Mouse (Mus musculus) liver, embryonic 16.5 days (tissue): ENCODE measurements at regions not wholly inside any gene's neighbourhood (a gene's known extent, or its start where the extent isn't known, plus 50 kb on each side); places are given as distances from the start of the nearest gene placed in this dataset.

Source experiments
- ATAC-seq: fragments of 200-750 bp; cut with Nextera tagmentation; 2 replicates; pipeline ENCODE4 v1.8.0; 2017; ENCODE audit warnings: low read depth, mild to moderate bottlenecking, moderate number of reproducible peaks, moderate library complexity
- H3K27ac ChIP-seq: fragments of 300-500 bp; sonication (generic); 2 replicates; pipeline ENCODE4 v1.5.1; 2014; ENCODE audit warnings: mild to moderate bottlenecking, low read length
- H3K27me3 ChIP-seq: fragments of 300-500 bp; sonication (generic); 2 replicates; pipeline ENCODE4 v1.6.1; 2014; ENCODE audit warnings: low read depth, low read length, mixed read lengths; ENCODE audit not compliant: control insufficient read depth, insufficient read depth
- H3K36me3 ChIP-seq: fragments of 300-500 bp; sonication (generic); 2 replicates; pipeline ENCODE4 v1.6.1; 2014; ENCODE audit warnings: mild to moderate bottlenecking; ENCODE audit not compliant: control insufficient read depth, insufficient read depth
- H3K4me1 ChIP-seq: fragments of 300-500 bp; sonication (generic); 2 replicates; pipeline ENCODE4 v1.6.1; 2014; ENCODE audit warnings: low read depth, low read length, mixed read lengths; ENCODE audit not compliant: control insufficient read depth
- H3K4me2 ChIP-seq: fragments of 300-500 bp; sonication (generic); 2 replicates; pipeline ENCODE4 v1.6.1; 2014; ENCODE audit warnings: low read depth, low read length, mixed read lengths
- H3K4me3 ChIP-seq: fragments of 300-500 bp; sonication (generic); 2 replicates; pipeline ENCODE4 v1.5.1; 2014; ENCODE audit warnings: low read depth, mild to moderate bottlenecking, low read length
- H3K9ac ChIP-seq: fragments of 300-500 bp; sonication (generic); 2 replicates; pipeline ENCODE4 v1.6.1; 2014; ENCODE audit warnings: low read depth, low read length
- H3K9me3 ChIP-seq: fragments of 300-500 bp; sonication (generic); replicated peaks from 2 replicates; pipeline ENCODE4 v1.6.1; 2016; ENCODE audit warnings: low read length; ENCODE audit not compliant: control insufficient read depth
- WGBS: fragments of 180-500 bp; shearing (Covaris S2); extraction: QIAGEN DNeasy Blood & Tissue Kit; methylation state at CpG from one replicate; pipeline ENCODE4 v1.1.7; 2014; ENCODE audit not compliant: insufficient replicate concordance; 5-methylcytosine and 5-hydroxymethylcytosine counted together

DNA sequence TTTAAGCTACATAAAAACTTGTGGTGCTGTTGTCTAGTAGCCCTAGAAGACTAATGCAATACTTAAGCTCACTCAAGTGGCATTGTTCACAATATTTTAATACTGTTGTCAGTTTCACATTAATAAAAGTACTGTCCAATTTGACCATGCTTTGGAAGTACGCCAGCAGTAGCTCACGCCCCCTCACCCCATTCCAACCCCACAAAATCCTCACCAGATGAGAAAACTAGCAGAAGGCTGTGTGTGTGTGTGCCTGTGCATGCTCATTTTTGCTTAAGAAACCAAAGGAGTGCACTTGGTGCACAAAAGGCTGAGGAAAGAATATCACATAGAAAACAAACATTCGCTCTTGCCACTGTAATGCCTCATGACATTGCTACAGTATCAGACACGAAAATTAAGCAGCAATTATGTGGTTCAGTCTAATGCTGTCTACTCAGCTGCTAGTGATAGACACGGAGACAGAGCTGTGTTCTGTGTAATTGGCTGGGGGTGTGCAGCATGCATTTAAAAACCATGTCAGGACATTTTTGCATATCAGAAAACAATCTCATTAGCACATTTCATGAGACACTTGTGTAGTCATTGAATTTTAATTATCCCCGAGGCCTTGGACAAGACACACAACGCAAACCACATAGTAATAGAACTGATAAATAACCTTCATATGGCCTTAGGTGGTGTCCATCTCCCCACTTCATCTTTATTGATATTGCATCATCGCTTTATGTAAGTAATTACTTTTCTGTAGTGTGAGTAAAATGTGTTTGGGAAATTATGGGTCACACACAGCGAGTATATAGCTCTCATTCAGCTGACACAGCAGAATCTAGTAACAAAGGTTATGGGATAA, 405.6 kb upstream of the Pik3r1 start:
- H3K4me1 ChIP-seq = no peaks in the 10 kb centered on the region
- no peaks in the 10 kb centered on the region for H3K27me3 ChIP-seq
- H3K9me3 ChIP-seq = no peaks in the 10 kb centered on the region
- no peak for ATAC-seq
- no peak overlapping the region for H3K27ac ChIP-seq
- H3K9ac ChIP-seq = no peak overlapping the region
- H3K4me2 ChIP-seq = no peak overlapping the region
- no peaks in the 10 kb centered on the region for H3K36me3 ChIP-seq
- H3K4me3 ChIP-seq = no peak overlapping the region
- 64% methylated on average over 9 of the region's 9 CpGs for WGBS

DNA sequence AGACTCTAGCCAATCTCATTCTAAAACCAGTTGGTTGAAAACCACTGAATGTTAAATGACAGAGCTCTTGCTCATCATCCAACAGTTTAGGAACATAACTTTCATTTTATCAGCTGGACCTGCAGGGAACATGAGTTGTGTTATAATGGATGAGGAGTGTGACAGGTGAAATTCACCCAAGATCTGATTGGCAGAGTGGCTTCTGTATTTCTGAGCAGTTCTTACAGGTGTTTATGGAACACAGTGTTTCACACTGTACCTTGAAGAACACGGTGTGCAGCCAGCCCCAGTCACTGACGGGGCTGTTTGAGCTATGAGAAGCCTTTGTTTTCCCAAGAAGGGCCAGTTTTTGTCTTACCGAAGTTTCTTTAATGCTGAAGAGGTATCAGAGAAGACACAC, 406.4 kb upstream of the Pik3r1 start:
- Histone ChIP-seq H3K36me3 (no peaks in the 10 kb centered on the region), H3K4me2 (no peak overlapping the region), H3K9me3 (no peaks in the 10 kb centered on the region), H3K9ac (no peak overlapping the region), H3K27ac (no peak overlapping the region), H3K27me3 (no peaks in the 10 kb centered on the region), H3K4me3 (no peak overlapping the region), H3K4me1 (no peaks in the 10 kb centered on the region)
- ATAC-seq = no peak
- WGBS = 73% methylated on average over 3 of the region's 3 CpGs

DNA sequence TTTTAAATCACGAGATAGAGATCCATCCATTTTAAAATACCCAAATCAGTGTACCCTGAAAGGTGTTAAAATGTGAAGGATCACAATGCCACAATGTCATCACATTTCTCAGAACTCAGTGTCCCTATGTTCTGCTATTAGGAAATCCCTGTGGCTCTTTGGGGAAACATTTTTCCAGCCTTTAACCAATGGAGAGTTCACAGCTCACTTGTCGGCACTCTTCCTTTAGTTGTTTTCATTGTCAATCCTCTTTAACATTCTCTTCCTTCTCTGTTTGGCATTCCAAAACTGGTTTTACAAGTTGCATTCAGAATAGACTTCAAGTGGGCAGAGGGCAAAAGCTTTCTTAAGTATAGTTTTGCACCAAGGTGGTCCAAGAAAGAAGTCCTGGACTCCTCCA, 406.9 kb upstream of the Pik3r1 start:
- H3K36me3 ChIP-seq = no peaks in the 10 kb centered on the region
- no peak overlapping the region for H3K4me2 ChIP-seq
- H3K4me3 ChIP-seq = no peak overlapping the region
- H3K4me1 ChIP-seq = no peaks in the 10 kb centered on the region
- ATAC-seq = no peak
- WGBS = 67% methylated on average over 2 of the region's 2 CpGs
- no peak overlapping the region for H3K9ac ChIP-seq
- H3K27ac ChIP-seq = no peak overlapping the region
- H3K27me3 ChIP-seq = no peaks in the 10 kb centered on the region
- no peaks in the 10 kb centered on the region for H3K9me3 ChIP-seq

DNA sequence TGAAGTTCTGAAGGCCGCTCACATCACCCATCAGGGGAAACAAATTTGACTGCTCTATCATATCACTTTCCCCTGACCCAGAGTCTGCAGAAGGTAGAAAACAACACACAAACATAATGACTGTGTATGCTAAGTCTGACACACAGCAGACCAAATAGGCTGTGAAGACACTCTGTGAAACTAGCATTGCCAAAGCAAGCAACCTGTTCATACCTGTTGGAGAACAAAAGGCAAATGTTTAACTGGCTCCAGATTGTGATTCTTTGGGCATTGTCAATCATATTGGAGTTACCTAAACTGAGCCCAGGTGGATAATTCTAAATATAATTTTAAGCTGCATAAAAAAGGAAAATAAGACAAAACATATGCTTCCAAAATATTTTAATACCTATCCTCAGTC, 407.4 kb upstream of the Pik3r1 start:
- no peak overlapping the region for H3K27ac ChIP-seq
- WGBS = 68% methylated on average over 1 of the region's 1 CpGs

DNA sequence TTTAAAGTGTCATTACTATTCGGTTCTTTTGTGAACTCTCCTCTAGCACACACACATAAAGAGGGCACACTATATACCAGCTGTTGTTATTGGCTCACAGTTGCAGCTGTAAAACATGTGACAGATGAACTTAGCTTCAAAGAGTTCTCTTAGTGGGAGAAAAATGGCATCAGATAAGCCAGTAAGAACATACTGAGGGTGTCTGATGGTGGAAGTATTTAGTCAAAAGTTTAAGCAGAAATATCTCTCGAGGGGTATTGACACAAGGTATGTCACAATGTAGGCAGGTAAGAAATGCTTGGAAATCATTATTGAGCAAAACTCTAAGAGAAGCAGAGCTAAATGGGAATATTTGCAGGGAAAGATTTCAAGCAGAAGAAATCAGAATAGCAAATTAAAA, 408.4 kb upstream of the Pik3r1 start:
- Histone ChIP-seq H3K4me1 (no peaks in the 10 kb centered on the region), H3K9me3 (no peaks in the 10 kb centered on the region), H3K4me3 (no peak overlapping the region), H3K4me2 (no peak overlapping the region), H3K27me3 (no peaks in the 10 kb centered on the region), H3K36me3 (no peaks in the 10 kb centered on the region), H3K9ac (no peak overlapping the region), H3K27ac (no peak overlapping the region)
- no peak for ATAC-seq
- 46% methylated on average over 2 of the region's 2 CpGs for WGBS

More for the DNA sequence above, 407.4 kb upstream of the Pik3r1 start:
- no peaks in the 10 kb centered on the region for H3K36me3 ChIP-seq
- H3K27me3 ChIP-seq = no peaks in the 10 kb centered on the region
- H3K4me1 ChIP-seq = no peaks in the 10 kb centered on the region
- H3K9ac ChIP-seq = no peak overlapping the region
- no peak overlapping the region for H3K4me3 ChIP-seq
- ATAC-seq = no peak
- H3K4me2 ChIP-seq = no peak overlapping the region
- H3K9me3 ChIP-seq = no peaks in the 10 kb centered on the region

DNA sequence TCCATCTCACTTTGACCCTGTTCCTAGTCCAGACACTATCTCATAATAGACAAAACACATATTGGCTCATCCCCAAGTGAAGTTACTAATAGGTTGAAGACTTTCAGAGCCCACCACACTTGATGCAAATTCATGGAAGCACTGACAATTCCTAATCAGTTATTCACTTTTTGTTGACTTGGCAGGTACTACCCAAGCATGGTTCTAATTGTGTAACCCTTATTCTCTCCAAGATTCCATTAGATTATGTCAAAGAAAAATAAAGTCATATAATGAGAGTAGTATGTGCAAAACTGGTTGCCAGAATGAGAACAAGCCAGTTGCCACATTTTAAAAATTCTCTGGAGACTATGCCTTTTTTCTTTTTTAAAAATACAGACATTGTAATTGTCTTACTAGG, 426.7 kb upstream of the Pik3r1 start:
- no peaks in the 10 kb centered on the region for H3K4me1 ChIP-seq
- no peak overlapping the region for H3K27ac ChIP-seq
- H3K9me3 ChIP-seq = no peaks in the 10 kb centered on the region
- H3K4me2 ChIP-seq = no peak overlapping the region
- no peak overlapping the region for H3K9ac ChIP-seq
- no peaks in the 10 kb centered on the region for H3K36me3 ChIP-seq
- no peak for ATAC-seq
- H3K4me3 ChIP-seq = no peak overlapping the region
- H3K27me3 ChIP-seq = no peaks in the 10 kb centered on the region

DNA sequence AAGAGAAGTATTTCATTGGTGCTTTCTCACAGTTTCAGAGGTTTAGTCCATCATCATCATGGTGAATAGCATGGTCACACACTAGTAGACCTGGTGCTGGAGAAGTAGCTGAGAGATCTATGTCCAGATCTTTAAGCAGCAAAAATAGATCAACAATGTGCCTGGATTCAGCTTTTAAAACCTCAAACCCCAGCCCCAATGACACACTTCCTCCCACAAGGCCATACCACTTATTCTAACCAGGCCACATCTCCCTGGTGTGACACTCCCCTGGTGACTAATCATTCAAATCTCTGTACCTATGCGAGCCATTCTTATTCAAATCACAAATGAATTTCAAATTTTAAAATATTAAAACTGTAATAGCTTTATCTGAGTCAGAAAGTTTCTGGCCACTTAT, 434.3 kb upstream of the Pik3r1 start:
- ATAC-seq = no peak
- WGBS = 50% methylated on average over 1 of the region's 1 CpGs
- H3K36me3 ChIP-seq = no peaks in the 10 kb centered on the region
- no peaks in the 10 kb centered on the region for H3K4me1 ChIP-seq
- H3K9ac ChIP-seq = no peak overlapping the region
- H3K4me3 ChIP-seq = no peak overlapping the region
- H3K27ac ChIP-seq = no peak overlapping the region
- H3K4me2 ChIP-seq = no peak overlapping the region
- no peaks in the 10 kb centered on the region for H3K27me3 ChIP-seq
- H3K9me3 ChIP-seq = no peaks in the 10 kb centered on the region

DNA sequence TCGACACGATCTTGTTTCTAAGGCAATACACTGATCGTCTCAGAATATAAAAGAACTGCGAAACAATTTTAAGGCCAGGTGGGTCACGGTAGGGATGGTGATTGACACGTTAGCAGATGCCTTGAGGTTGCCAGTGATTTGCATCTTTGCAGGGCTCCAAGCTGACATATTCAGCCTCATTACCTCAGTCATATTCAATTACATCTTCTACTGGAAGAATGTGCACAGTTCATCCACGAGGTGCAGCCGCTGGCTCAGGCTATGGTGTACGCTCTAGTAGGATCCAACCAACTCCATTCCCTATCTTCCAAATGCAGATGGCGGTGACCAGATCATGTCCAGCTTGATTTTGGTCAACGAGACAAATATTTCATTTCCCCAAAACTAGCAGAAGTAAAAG, 450.5 kb upstream of the Pik3r1 start:
- Histone ChIP-seq H3K4me1 (no peaks in the 10 kb centered on the region), H3K27me3 (no peaks in the 10 kb centered on the region), H3K4me3 (no peak overlapping the region), H3K36me3 (no peaks in the 10 kb centered on the region), H3K4me2 (no peak overlapping the region), H3K9ac (no peak overlapping the region), H3K27ac (no peak overlapping the region), H3K9me3 (no peaks in the 10 kb centered on the region)
- WGBS = 80% methylated on average over 11 of the region's 11 CpGs
- no peak for ATAC-seq

DNA sequence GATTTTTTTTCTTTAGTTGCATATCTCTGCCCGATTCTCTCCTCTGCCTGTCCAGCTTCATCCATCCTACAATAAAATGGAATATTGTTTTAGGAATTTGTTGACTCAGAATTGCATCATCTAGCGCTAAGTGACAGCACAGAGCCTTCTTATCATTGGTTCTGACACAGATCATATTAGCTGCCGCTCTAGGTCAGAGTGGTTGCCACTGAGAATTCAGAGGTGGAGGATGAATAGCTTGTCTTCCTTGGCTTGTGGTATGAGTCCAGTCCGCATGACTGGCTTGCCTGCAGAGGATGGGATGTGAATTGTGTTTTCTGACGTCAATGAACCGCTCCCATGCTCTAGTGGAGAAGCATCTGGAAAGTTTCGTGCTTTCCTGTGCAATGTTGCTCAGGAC, 462.3 kb upstream of the Cd180 start:
- Histone ChIP-seq H3K9ac (no peak overlapping the region), H3K4me1 (no peaks in the 10 kb centered on the region), H3K27ac (no peak overlapping the region), H3K36me3 (no peaks in the 10 kb centered on the region), H3K9me3 (no peaks in the 10 kb centered on the region), H3K27me3 (no peaks in the 10 kb centered on the region), H3K4me3 (no peak overlapping the region), H3K4me2 (no peak overlapping the region)
- no peak for ATAC-seq
- 60% methylated on average over 7 of the region's 7 CpGs for WGBS
